Mouse (Mus musculus): Measurements from ENCODE around the gene Eif2ak3. TPM values are rescaled to one million over a fixed set of nuclear protein-coding genes. Genes with fewer than 3 reads are reported as not detected.
A peak's percentile ranks its signal among the peaks of the same experiment; 100 is the strongest.

Eif2ak3 gene
- total RNA-seq, 2 experiments from 2014 or later: 4.1 to 4.9 TPM

- DNase-seq: no peak
- no peak for TF ChIP-seq CTCF (IDR thresholded peaks at IDR 0.05)
- Histone ChIP-seq H3K4me3 (no peak overlapping the region), H3K27ac (no peak overlapping the region)
- intact Hi-C loops (cut with DNase I): no loop called here
These were observed 28.3 kb downstream of the Eif2ak3 start for GRCm38 (mm10) chr6:70872570-70872969.

- intact Hi-C loops (cut with DNase I): no loop called here
- peak; percentile 44 for TF ChIP-seq CTCF (IDR thresholded peaks at IDR 0.05)
- no peak overlapping the region for H3K4me3 ChIP-seq
- DNase-seq: no peak
- no peak overlapping the region for H3K27ac ChIP-seq
These were observed 29.9 kb downstream of the Eif2ak3 start for GRCm38 (mm10) chr6:70874035-70874775.

- no peak for TF ChIP-seq CTCF (IDR thresholded peaks at IDR 0.05)
- Histone ChIP-seq H3K27ac (no peak overlapping the region), H3K4me3 (no peak overlapping the region)
- no peak for DNase-seq
- intact Hi-C loops (cut with DNase I): no loop called here
These were observed 30.7 kb downstream of the Eif2ak3 start for GRCm38 (mm10) chr6:70875017-70875416.

GRCm38 (mm10) chr6:70880714-70881304 lies 36.5 kb downstream of the Eif2ak3 start:
- no peak overlapping the region for H3K4me3 ChIP-seq
- intact Hi-C loops (cut with DNase I): loop anchor here (1.0 kb wide), 1 partner anchor 69 kb away; no protein-coding TSS in a partner anchor
- TF ChIP-seq CTCF (IDR thresholded peaks at IDR 0.05): peak; percentile 95
- H3K27ac ChIP-seq: no peak overlapping the region
- peak; percentile 71 for DNase-seq

GRCm38 (mm10) chr6:70887993-70888392 lies 43.7 kb downstream of the Eif2ak3 start:
- Histone ChIP-seq H3K4me3 (0 out of 2 replicates have a peak overlapping the region, but pooled peaks have one; percentile 13), H3K27ac (no peak overlapping the region)
- intact Hi-C loops (cut with DNase I): no loop called here
- TF ChIP-seq CTCF (IDR thresholded peaks at IDR 0.05): no peak
- no peak for DNase-seq

- no peak for TF ChIP-seq CTCF (IDR thresholded peaks at IDR 0.05)
- intact Hi-C loops (cut with DNase I): no loop called here
These were observed 53.9 kb downstream of the Eif2ak3 start for GRCm38 (mm10) chr6:70898166-70898565.

GRCm38 (mm10) chr6:70899594-70900003 lies 55.3 kb downstream of the Eif2ak3 start:
- DNase-seq: no peak
- intact Hi-C loops (cut with DNase I): no loop called here
- no peak overlapping the region for H3K4me3 ChIP-seq
- no peak overlapping the region for H3K27ac ChIP-seq
- no peak for TF ChIP-seq CTCF (IDR thresholded peaks at IDR 0.05)

More at GRCm38 (mm10) chr6:70898166-70898565, 53.9 kb downstream of the Eif2ak3 start:
- Histone ChIP-seq H3K27ac (no peak overlapping the region), H3K4me3 (no peak overlapping the region)
- no peak for DNase-seq

GRCm38 (mm10) chr6:70903689-70904088 lies 59.4 kb downstream of the Eif2ak3 start:
- intact Hi-C loops (cut with DNase I): no loop called here
- H3K4me3 ChIP-seq: no peak overlapping the region
- no peak for DNase-seq
- TF ChIP-seq CTCF (IDR thresholded peaks at IDR 0.05): no peak
- no peak overlapping the region for H3K27ac ChIP-seq

- TF ChIP-seq CTCF (IDR thresholded peaks at IDR 0.05): no peak
- intact Hi-C loops (cut with DNase I): no loop called here
- H3K4me3 ChIP-seq: no peak overlapping the region
- no peak for DNase-seq
- H3K27ac ChIP-seq: no peak overlapping the region
These were observed 65.3 kb downstream of the Eif2ak3 start for GRCm38 (mm10) chr6:70909572-70909971.

- DNase-seq: no peak
- Histone ChIP-seq H3K27ac (no peak overlapping the region), H3K4me3 (no peak overlapping the region)
- intact Hi-C loops (cut with DNase I): no loop called here
- no peak for TF ChIP-seq CTCF (IDR thresholded peaks at IDR 0.05)
These were observed 66.0 kb downstream of the Eif2ak3 start for GRCm38 (mm10) chr6:70910285-70910684.

- Histone ChIP-seq H3K27ac (no peak overlapping the region), H3K4me3 (no peak overlapping the region)
- DNase-seq: no peak
- TF ChIP-seq CTCF (IDR thresholded peaks at IDR 0.05): no peak
- intact Hi-C loops (cut with DNase I): no loop called here
These were observed 67.5 kb downstream of the Eif2ak3 start for GRCm38 (mm10) chr6:70911668-70912395.

- no peak for DNase-seq
- no peak overlapping the region for H3K27ac ChIP-seq
- intact Hi-C loops (cut with DNase I): no loop called here
- no peak overlapping the region for H3K4me3 ChIP-seq
- no peak for TF ChIP-seq CTCF (IDR thresholded peaks at IDR 0.05)
These were observed 68.1 kb downstream of the Eif2ak3 start for GRCm38 (mm10) chr6:70912396-70912765.

- Histone ChIP-seq H3K27ac (no peak within 1 kb of the TSS), H3K4me3 (no peak within 1 kb of the TSS)
- intact Hi-C loops (cut with DNase I): no loop called here
- no peak for TF ChIP-seq CTCF (IDR thresholded peaks at IDR 0.05)
- no peak for DNase-seq
These were observed 74.5 kb downstream of the Eif2ak3 start, which contains the start of gene Tex37 for GRCm38 (mm10) chr6:70918827-70919226. Gene Tex37, minus strand, starts transcription at chr6:70918927.
